Mouse (Mus musculus) spleen, postnatal 36 days (tissue): ENCODE results near the gene Hint1.
"Not testable (repeated sequence)": the region's sequence is repeated elsewhere in the genome, so short reads cannot be mapped to it uniquely, and the experiment has no call there.

ENCODE experiments used
- DNase-seq, 2 experiments: peaks; one replicate each; pipeline ENCODE4 v3.0.0; 2022; ENCODE audit warnings: low spot score in 2 of 2, mixed read lengths in 1 of 2

Gene Hint1

GRCm38 (mm10) chr11:54896646-54897045, 30.5 kb downstream of the Hint1 start:
- DNase-seq, result not testable (repeated sequence)

GRCm38 (mm10) chr11:54897470-54897869, 31.3 kb downstream of the Hint1 start:
- DNase-seq, result no peak

- no peak for DNase-seq
Measured at GRCm38 (mm10) chr11:54899657-54900056, 33.5 kb downstream of the Hint1 start.

GRCm38 (mm10) chr11:54902333-54903323, 36.4 kb downstream of the Hint1 start, which contains the start of gene Gpx3:
Gene Gpx3 (plus strand): TSS chr11:54902453.
- peak; percentile 12 to 18 for DNase-seq

- no peak for DNase-seq
Measured at GRCm38 (mm10) chr11:54903339-54903738, 37.2 kb downstream of the Hint1 start.

- no peak for DNase-seq
Measured at GRCm38 (mm10) chr11:54903940-54904706, 37.9 kb downstream of the Hint1 start.

GRCm38 (mm10) chr11:54905086-54905485, 38.9 kb downstream of the Hint1 start:
- no peak for DNase-seq

- no peak for DNase-seq
Measured at GRCm38 (mm10) chr11:54905931-54906330, 39.7 kb downstream of the Hint1 start.

GRCm38 (mm10) chr11:54906466-54906865, 40.3 kb downstream of the Hint1 start:
- DNase-seq, result no peak

GRCm38 (mm10) chr11:54907259-54907658, 41.1 kb downstream of the Hint1 start:
- no peak for DNase-seq

- DNase-seq, result no peak
Measured at GRCm38 (mm10) chr11:54909273-54909672, 43.1 kb downstream of the Hint1 start.

GRCm38 (mm10) chr11:54910081-54910665, 44.0 kb downstream of the Hint1 start:
- DNase-seq, result no peak

GRCm38 (mm10) chr11:54911201-54911600, 45.0 kb downstream of the Hint1 start:
- DNase-seq, result no peak

GRCm38 (mm10) chr11:54911671-54912502, 45.7 kb downstream of the Hint1 start:
- DNase-seq, result no peak

- no peak for DNase-seq
Measured at GRCm38 (mm10) chr11:54912503-54913316, 46.5 kb downstream of the Hint1 start.

GRCm38 (mm10) chr11:54913841-54914240, 47.7 kb downstream of the Hint1 start:
- DNase-seq, result no peak

GRCm38 (mm10) chr11:54917461-54917860, 51.3 kb downstream of the Hint1 start:
- no peak for DNase-seq

GRCm38 (mm10) chr11:54918273-54918672, 52.1 kb downstream of the Hint1 start:
- DNase-seq, result no peak
